Mouse (Mus musculus): ENCODE measurements at regions not wholly inside any gene's neighbourhood (a gene's known extent, or its start where the extent isn't known, plus 50 kb on each side); places are given as distances from the start of the nearest gene placed in this dataset.

DNA sequence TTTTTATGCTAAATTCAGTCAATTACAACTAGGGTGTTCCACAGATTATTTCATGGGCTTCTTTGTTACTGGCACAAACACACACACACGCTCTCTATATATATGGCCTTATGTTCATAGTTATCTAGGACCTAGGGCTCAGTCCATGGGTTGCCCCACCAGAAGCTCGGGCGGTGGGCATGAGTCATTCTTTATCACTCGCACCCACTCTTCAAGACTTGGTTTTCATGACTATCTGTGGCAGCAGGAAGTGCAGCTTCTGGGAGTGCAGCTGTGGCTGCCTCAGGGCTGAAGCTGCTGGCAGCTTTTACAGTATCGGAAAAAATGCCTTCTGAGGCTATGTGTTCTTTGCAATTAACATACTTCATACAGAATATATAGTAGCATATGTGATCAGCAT lies 198.7 kb downstream of the Ipo11 start:
- ATAC-seq (replicated peaks; ENCODE audit: insufficient number of reproducible peaks, low FRiP score, low TSS enrichment, poor library complexity, severe bottlenecking), result no peak

DNA sequence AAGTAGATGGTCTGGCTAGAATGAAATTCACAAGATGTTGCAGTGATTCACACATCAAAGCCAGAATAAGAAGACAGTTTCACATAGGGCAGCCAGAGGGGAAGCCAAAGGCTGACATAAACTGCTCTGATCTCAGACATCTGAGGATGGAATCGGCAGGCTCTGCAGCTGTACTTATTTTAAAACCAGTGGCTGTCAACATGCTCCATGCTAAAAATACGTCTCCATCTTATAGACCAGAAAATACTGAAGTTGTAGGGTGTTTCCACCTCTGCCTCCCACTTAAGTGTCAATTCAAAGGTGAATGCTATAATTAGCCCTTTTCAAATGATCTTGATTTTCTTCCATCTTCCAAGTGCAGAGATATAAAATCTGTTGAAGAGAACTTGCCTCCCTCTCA lies 202.4 kb downstream of the Ipo11 start:
- ATAC-seq (replicated peaks; ENCODE audit: insufficient number of reproducible peaks, low FRiP score, low TSS enrichment, poor library complexity, severe bottlenecking), result no peak

DNA sequence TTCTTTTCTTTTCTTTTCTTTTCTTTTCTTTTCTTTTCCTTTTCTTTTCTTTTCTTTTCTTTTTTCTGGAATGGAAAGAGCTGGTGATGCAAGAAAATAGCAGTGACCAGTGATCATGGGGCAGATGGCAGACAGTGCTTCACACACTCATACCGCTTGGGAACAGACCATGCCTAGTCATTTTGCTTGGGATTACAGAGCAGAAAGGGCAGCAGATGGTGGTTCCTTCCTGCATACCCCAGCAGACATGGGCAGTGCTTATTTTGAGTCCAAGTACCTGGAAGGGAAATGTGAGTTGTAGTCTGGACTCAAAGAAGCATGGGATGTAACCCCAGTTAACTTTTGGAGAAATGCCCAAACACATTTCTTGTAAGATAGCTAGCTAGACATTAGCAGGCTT lies 203.9 kb downstream of the Ipo11 start:
- no peak for ATAC-seq (replicated peaks; ENCODE audit: insufficient number of reproducible peaks, low FRiP score, low TSS enrichment, poor library complexity, severe bottlenecking)

DNA sequence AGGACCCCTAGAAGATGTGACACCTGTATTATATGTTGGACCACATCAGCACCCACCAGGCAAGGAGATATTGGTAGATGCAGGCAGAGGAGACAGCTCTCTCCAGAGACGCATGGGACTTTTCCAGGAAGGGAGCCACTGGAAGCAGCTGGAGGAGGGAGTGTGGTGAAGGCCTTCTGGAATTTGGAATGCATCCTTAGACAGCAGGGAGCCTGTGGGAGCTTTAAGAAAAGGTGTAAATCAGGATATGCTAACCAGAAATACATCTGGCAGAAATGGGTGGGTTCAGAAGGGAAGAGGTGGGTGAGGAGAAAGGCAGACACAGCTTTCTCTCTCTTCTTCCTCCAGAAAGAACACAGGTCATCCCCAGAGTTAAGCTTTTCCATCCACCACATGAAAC lies 213.4 kb downstream of the Ipo11 start:
- ATAC-seq (replicated peaks; ENCODE audit: insufficient number of reproducible peaks, low FRiP score, low TSS enrichment, poor library complexity, severe bottlenecking), result no peak

DNA sequence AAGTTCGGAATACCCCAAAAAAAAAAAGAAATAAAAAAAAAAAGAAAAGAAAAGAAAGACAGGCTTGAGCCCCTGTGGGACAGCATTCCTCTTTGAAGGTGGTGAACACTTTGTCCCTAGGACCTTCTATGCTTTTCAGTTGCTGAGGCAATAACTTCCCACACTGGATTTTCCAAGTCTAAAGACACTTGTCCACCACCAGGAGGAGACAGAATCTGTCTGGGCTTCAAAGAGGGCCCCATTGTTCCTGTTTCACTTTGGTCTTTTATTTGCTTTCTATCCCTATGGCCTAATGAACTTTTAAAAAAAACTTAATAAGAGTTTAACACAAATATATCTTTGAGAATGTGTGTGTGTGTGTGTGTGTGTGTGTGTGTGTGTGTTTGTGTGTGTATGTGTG lies 215.6 kb downstream of the Ipo11 start:
- no peak for ATAC-seq (replicated peaks; ENCODE audit: insufficient number of reproducible peaks, low FRiP score, low TSS enrichment, poor library complexity, severe bottlenecking)

DNA sequence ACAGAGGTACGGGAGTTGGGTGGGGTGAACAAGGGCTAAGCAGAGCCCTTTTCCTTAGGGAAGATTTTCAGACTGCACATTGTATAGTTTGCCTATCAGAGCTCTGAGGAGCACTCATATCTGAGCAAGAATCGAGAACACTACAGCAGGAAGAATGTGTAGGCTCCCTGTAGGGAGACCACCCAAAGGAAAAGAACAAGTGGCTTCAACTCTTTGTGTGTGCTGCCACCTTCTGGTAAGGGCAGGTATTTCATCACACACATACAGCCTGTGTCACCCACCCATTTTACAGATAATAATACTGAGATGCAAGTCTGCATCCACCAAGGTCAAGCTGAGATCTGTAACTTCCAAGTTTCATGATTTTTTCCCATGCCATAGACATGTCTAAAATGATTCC lies 221.0 kb downstream of the Ipo11 start:
- peak; percentile 57; the same call in 1 of the 2 replicates for ATAC-seq (replicated peaks; ENCODE audit: insufficient number of reproducible peaks, low FRiP score, low TSS enrichment, poor library complexity, severe bottlenecking)

DNA sequence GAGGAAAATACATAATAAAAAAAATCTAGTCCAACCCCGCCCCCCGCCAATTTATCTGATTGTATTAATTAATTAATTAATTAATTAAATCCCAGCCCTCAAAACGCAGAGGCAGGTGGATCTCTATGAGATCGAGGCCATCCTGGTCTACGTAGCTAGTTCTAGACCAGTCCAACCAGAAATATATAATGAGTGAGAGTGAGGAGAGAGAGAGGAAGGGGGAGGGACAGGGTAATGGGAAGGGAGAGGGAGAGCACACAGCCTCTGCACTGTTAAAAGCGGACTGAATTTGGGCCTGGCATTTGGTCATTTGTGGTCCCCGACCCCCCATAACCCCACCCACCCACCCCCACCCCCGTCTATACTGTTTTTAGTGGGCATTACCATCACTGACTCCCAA lies 221.5 kb downstream of the Ipo11 start:
- ATAC-seq (replicated peaks; ENCODE audit: insufficient number of reproducible peaks, low FRiP score, low TSS enrichment, poor library complexity, severe bottlenecking), result no peak

DNA sequence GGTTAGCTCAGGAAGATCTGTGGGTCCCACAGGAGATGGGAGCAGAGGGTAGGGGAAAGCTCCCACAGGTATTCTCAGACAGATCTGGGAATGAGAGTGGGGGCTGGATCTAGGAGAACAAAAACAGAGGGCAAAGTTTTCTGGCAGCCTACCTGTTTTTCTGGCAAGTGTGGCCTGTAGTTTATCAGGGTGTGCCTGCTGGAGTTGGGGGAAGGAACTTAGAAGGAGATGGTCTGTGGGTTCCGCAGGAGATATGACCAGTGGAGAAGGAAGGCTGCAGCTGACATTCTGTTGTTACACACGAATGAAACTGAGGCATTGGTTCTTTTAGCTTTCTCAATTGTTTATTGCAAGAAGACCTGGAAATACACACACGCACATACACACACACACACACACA lies 226.2 kb downstream of the Ipo11 start:
- no peak for ATAC-seq (replicated peaks; ENCODE audit: insufficient number of reproducible peaks, low FRiP score, low TSS enrichment, poor library complexity, severe bottlenecking)

DNA sequence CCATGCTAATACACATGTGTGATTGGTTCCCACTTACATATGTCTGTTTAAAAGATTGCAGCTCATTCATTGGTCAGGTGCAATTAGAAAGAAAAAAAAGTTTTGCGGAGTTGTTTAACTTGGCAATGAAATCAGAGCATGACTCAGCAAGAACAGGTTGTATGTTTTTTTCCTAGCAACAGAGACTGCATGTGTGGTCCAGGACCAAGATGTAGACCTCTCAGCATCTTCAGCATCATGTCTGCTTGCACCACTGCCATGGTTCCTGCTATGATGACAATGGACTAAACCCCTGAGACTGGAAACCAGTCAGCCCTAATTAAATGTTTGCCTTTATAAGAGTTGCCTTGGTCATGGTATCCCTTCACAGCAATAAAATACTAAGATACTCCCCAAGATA lies 236.4 kb downstream of the Ipo11 start:
- ATAC-seq (replicated peaks; ENCODE audit: insufficient number of reproducible peaks, low FRiP score, low TSS enrichment, poor library complexity, severe bottlenecking), result no peak

DNA sequence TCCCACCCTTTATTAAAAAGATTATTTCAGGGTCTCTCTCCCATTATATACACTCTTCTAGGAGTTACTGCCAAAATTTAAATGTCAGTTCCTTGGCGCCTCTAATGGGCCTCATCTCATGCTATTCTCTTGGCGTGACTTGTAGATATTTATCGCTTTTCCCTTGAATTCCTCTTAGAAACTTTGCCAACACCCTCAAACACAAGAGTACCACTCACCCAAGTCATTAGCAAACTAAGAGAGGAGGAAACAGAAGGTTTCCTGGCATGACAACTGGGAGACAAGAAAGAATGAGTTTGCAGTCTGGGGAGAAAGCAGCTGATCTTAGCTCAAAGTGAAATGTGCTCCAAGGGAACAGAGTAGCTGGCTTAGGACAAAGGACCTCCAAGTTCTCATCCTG lies 236.8 kb downstream of the Ipo11 start:
- no peak for ATAC-seq (replicated peaks; ENCODE audit: insufficient number of reproducible peaks, low FRiP score, low TSS enrichment, poor library complexity, severe bottlenecking)

DNA sequence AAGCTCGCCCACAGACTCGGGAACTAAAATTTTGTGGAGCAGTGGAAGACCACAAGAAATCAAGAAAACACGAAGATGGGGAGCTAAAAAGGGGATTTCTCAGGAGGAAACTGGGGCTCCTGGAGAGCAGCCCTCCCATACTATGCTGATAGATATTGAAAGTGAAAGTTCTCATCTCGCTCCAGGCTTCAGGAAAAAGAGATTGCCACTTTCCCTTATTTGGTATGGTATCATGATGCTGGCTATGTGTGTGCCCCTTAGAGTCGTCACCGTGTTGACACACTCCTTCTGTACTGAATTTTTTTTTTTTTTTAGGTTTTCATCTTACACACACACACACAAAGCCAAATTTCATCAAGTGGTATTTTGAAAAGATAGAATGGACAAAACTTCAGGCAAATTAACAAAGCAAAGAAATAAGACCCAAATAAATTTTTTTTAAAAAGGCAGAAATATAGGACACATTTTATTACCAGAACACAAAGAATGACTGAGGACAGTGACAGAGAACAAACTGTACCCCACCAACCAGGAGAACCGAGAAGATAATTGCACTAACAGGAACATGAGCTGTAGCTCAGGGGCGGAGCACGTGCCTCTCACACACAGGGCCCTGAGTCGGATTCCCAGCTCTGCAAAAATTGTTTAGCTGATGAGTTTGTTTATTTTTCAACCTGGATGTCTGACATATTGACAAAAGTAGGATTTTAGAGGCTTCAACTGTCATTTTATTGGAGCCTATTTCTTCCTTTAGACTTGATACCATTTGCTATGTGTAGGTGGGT lies 244.8 kb downstream of the Ipo11 start:
- no peak for ATAC-seq (replicated peaks; ENCODE audit: insufficient number of reproducible peaks, low FRiP score, low TSS enrichment, poor library complexity, severe bottlenecking)

DNA sequence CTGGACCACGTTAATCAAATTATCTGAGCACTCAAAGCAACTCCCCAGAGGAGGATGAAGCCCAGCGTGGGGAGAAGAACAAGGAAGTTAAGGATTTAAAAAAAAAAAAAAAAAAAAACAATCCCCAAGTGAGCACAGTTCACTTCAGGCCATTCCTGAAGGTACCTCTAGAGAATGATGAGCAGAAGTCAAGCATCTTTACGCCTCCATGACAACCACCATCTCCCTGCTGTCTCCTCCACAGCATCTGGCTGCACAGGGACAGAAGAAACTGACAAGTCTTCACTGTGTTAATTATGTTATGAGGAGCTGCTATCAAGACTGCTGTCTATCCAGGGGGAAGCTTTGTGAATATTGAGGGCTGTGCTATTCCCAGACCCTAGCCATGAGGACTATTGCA lies 246.6 kb downstream of the Ipo11 start:
- ATAC-seq (replicated peaks; ENCODE audit: insufficient number of reproducible peaks, low FRiP score, low TSS enrichment, poor library complexity, severe bottlenecking), result no peak

DNA sequence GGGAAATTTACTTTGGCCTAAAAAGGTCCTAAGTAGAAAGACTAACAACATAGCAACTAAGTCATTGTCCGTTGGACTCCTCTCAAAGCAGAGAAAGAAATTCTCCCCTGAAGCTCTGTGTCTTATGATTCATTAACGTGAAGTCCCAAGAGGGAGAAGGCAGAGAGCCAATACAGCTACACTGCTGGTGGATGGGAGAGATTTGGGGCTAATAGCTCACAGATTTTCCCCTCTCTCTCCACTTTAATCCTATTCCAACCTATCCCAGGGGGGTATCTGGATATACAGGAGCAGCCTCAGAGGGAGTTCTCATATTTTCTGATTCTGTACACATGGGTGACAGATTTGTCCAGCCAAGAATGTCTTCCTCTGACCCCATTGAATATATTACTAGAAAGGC lies 247.1 kb downstream of the Ipo11 start:
- ATAC-seq (replicated peaks; ENCODE audit: insufficient number of reproducible peaks, low FRiP score, low TSS enrichment, poor library complexity, severe bottlenecking), result no peak

DNA sequence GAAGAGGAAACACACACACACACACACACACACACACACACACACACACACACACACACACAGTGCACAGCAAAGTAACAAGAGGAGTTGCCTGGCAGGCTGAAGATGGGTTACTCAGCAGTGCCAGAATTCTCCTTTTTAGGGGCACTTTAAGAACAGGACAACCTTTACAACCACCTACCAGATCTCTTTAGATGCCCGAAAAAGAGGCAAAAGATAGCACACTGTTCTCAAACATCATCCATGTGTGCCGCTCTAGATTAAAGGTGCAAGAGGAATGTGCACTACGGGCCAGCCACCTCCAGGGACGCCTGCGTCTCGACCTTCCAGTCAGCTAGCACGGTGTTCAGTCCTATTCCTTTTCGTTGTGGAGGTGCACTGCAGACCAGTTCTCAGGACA lies 247.7 kb downstream of the Ipo11 start:
- ATAC-seq (replicated peaks; ENCODE audit: insufficient number of reproducible peaks, low FRiP score, low TSS enrichment, poor library complexity, severe bottlenecking), result no peak

DNA sequence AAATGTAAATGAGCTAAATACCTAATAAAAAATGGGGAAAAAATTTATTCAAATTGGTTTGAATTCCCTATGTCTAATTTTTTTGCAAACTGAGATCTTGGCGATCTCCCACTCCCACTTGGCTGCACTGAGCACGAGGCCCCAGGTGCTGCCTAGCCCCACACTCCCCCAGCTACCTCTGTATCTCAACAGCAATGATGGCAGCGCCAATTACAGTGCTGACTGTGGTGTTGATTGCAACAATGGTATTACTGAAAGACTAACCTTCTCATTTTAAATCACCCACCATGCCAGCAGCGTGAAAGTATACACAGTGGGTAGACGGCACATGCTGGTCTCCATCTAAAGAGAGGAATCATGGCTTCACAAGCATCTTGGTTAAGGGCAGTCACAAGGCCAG lies 267.1 kb downstream of the Ipo11 start:
- no peak for ATAC-seq (replicated peaks; ENCODE audit: insufficient number of reproducible peaks, low FRiP score, low TSS enrichment, poor library complexity, severe bottlenecking)

DNA sequence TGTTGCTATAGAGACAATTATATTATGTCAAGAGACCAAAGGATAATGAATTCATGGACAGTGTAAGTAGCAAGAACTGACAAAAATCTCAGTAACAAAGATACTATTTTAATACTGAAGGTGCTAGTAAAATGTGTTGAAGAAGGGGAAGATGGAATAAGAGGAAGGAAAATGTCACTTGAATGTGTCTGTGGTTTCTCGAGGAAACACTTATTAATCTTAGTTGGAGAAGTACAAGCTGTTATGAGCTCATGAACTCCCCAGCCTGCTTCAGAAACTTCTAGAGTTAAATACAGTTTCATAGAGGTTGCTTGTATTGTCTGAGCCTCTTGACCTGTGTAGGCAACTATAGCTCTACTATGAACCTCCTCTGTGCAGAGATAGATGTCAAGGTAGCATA lies 274.6 kb downstream of the Ipo11 start:
- ATAC-seq (replicated peaks; ENCODE audit: insufficient number of reproducible peaks, low FRiP score, low TSS enrichment, poor library complexity, severe bottlenecking), result no peak

DNA sequence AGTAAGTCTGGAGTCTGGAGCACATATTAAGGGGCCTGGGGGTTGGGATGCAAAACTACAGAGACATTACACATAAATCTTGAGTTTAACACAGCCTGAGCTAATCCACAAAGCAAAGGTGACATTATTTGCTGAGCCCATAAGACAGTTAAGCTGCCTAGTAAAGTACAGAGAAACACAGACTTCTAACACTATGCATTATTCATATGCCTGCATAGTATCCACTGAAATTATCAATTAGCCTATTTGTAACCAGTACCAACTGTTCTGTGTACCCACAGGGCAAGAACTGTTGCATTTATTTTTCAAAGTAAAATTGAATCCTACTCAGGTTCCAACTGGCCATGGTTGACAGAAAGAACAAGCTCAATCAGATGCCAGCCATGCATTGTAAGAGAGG lies 287.4 kb downstream of the Ipo11 start:
- no peak for ATAC-seq (replicated peaks; ENCODE audit: insufficient number of reproducible peaks, low FRiP score, low TSS enrichment, poor library complexity, severe bottlenecking)

DNA sequence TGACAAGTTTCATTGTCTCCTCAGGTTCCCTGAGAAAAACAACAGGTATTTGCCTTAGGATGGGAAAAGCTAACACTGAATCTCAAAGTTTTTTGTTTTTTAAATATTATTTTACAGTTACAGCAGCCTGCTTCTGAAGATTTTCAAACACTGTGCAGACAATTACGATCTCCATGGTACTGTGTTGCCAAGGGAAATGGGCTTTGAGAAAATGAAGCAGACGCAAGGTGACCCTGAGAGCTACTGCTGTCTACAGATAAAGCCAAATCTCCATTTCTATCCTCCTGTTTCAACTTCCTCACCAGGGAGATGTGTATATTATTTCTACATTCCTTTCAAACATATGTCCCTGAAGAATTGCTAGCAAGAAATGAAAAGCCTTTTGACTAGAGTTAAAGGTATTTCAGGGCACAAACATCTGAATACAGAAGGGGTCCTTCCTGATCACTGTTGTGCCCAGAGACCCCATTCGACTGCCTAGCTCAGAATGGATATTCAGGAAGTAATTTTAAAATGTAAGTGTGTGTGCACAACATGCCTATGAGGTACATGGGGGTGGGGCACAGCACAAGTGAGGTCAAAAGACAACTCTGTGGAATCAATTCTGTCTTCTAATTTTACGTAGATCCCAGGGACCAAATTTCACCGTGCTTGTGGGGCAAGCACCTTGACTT lies 293.3 kb downstream of the Ipo11 start:
- ATAC-seq (replicated peaks; ENCODE audit: insufficient number of reproducible peaks, low FRiP score, low TSS enrichment, poor library complexity, severe bottlenecking), result no peak

DNA sequence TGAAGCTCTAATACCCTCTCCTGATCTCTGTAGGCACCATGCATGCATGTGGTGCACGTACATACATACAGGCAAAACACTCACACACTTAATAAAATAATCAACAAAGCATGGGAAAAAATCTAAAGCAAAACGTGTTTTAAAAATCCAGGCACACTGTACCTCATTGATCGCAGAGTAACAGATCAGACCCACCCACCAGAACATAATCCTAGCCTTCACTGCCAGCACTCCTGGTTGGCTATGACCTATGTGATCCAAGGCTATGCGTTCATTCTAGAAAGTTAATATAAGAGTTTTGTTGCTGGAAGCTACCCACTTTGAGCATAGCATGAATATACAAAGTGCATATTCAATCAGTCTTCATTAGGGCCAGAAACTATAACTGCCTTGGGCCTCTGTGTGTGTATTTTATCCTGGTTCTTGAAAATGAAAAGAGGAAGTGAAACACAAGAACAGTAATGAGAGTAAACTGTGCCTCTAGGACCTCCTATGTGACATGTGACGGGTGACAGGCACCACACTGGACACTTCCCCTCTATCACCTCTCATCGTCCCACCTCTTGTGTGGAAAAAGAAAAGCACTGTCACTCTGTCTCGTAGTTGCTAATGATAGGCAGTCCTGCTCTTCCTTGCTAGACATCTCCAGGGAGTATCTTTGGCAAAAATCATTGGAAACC lies 297.9 kb downstream of the Ipo11 start:
- ATAC-seq (replicated peaks; ENCODE audit: insufficient number of reproducible peaks, low FRiP score, low TSS enrichment, poor library complexity, severe bottlenecking), result peak; percentile 66; the same call in 1 of the 2 replicates

DNA sequence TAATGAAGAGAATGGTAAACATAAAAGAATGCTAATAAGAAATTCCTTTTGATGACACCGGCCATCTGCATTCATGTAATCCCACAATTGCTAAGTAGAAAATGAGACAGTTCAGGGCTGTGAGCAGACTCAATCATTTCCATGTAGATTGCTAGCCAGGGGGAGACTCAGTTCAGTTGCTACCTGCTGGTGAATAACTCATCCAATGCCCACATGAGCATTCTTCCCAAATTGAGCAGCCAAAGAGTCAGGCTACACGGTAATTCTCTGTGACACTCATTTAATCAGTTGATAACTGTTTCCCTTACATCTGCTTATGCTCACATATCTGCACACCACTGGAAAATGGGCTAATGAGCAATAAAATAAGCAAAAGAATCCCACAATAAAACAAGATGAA lies 345.0 kb downstream of the Ipo11 start:
- ATAC-seq (replicated peaks; ENCODE audit: insufficient number of reproducible peaks, low FRiP score, low TSS enrichment, poor library complexity, severe bottlenecking), result no peak

Data from monocyte, adult 5-6 weeks (primary cell).